Mouse (Mus musculus) embryonic facial prominence, embryonic 12.5 days (tissue): ENCODE data around the gene Gbf1. TPM values are rescaled to one million over a fixed set of nuclear protein-coding genes. Genes with fewer than 3 reads are reported as not detected.
A peak's percentile ranks its signal among the peaks of the same experiment; 100 is the strongest.

Source experiments
- ATAC-seq: fragments of 200-750 bp; cut with Nextera tagmentation; 2 replicates; pipeline ENCODE4 v1.8.0; 2017; ENCODE audit not compliant: insufficient number of reproducible peaks, insufficient read depth, low FRiP score, low TSS enrichment
- H3K27ac ChIP-seq: fragments of 300-500 bp; sonication (generic); 2 replicates; pipeline ENCODE4 v1.5.1; 2016; ENCODE audit warnings: mild to moderate bottlenecking
- H3K27me3 ChIP-seq: fragments of 300-500 bp; sonication (generic); 2 replicates; pipeline ENCODE4 v1.6.1; 2016; ENCODE audit warnings: mild to moderate bottlenecking, moderate library complexity
- H3K36me3 ChIP-seq: fragments of 300-500 bp; sonication (generic); 2 replicates; pipeline ENCODE4 v1.6.1; 2016; ENCODE audit warnings: mild to moderate bottlenecking
- H3K4me1 ChIP-seq: fragments of 300-500 bp; sonication (generic); 2 replicates; pipeline ENCODE4 v1.6.1; 2016
- H3K4me2 ChIP-seq: fragments of 300-500 bp; sonication (generic); replicated peaks from 2 replicates; pipeline ENCODE4 v1.6.1; 2016; ENCODE audit warnings: mild to moderate bottlenecking, moderate library complexity
- H3K4me3 ChIP-seq: fragments of 300-500 bp; sonication (generic); 2 replicates; pipeline ENCODE4 v1.5.1; 2016; ENCODE audit warnings: mild to moderate bottlenecking
- H3K9ac ChIP-seq: fragments of 300-500 bp; sonication (generic); 2 replicates; pipeline ENCODE4 v1.6.1; 2016; ENCODE audit warnings: mild to moderate bottlenecking, moderate library complexity
- H3K9me3 ChIP-seq: fragments of 300-500 bp; sonication (generic); 2 replicates; pipeline ENCODE4 v1.6.1; 2016; ENCODE audit warnings: mild to moderate bottlenecking, moderate library complexity
- WGBS: fragments of 180-500 bp; shearing (Covaris S2); methylation state at CpG from one replicate; pipeline ENCODE4 v1.1.7; 2016; 5-methylcytosine and 5-hydroxymethylcytosine counted together
- polyA plus RNA-seq: library from polyadenylated mRNA; unstranded; fragments of >200 nt; fragmentation: Nextera tagmentation; extraction: Ambion mirVana; gene quantifications from 2 replicates; pipeline ENCODE4 v1.2.1, GENCODE M21; 2016

Gbf1 gene
- polyA plus RNA-seq, 1 experiment from 2014 or later, result 70.1 TPM

DNA sequence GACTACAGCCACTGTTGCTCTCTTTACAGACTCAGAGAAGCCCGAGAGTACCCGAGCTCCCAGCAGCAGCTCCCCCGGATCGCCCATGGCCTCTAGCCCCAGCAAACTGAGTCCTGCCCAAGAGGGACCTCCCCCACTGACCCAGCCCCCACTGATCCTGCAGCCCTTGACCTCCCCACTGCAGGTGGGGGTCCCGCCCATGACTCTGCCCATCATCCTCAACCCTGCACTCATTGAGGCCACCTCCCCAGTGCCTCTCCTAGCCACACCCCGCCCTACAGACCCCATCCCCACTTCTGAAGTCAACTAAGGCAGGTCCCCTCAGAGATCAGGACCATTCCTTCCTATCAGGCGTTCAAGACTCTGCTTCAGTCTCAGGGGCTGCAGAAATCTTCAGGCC is 133.3 kb downstream of the Gbf1 start:
- Histone ChIP-seq H3K4me2 (no peak overlapping the region), H3K4me3 (no peak overlapping the region), H3K36me3 (peaks cover 64% of the 10 kb centered on the region), H3K4me1 (no peaks in the 10 kb centered on the region), H3K27me3 (no peaks in the 10 kb centered on the region), H3K9me3 (no peaks in the 10 kb centered on the region), H3K27ac (no peak overlapping the region), H3K9ac (no peak overlapping the region)
- no peak for ATAC-seq
- 85% methylated on average over 7 of the region's 7 CpGs for WGBS

DNA sequence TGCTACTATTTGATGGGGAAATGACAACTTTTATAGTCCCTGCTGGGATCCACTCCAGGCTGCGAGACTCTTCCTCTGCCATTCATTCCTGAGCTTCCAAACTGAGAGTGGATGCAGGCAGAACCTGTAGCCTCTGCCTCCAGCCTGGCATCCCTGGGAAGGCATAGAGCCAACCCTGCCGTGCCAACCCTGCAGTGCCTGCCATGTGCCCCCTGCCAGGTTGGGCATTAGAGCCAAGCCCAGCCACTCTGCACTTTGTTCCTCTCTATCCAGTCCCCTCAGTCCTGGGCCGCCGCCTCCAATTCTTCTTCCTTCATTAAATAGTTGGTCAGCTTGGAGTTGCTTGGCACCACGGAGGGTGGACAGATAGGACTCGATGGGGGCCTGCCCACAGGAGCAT is 133.7 kb downstream of the Gbf1 start:
- Histone ChIP-seq H3K27me3 (no peaks in the 10 kb centered on the region), H3K9ac (no peak overlapping the region), H3K4me3 (no peak overlapping the region), H3K4me2 (no peak overlapping the region), H3K27ac (no peak overlapping the region), H3K4me1 (no peaks in the 10 kb centered on the region), H3K36me3 (peaks cover 60% of the 10 kb centered on the region), H3K9me3 (no peaks in the 10 kb centered on the region)
- 92% methylated on average over 6 of the region's 6 CpGs for WGBS
- no peak for ATAC-seq

DNA sequence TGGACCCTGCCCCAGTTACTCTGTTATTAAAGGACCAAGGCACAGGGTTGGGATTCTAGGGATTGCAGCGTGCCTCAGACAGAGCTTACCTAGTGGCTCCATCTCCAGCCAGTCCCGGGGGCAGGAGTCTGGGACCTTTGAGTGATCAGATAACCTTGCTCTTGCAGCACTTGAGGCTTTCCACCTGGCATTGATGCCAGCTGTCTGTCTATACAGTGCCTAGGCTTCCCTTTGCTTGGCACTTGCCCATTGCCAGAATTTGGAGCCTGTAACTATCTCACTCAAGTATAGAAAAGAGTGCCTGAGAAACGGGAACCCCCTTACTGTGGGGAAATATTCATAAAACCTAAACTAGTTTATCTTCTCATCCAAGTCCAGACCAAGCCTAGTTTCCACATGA is 134.6 kb downstream of the Gbf1 start:
- Histone ChIP-seq H3K4me3 (no peak overlapping the region), H3K36me3 (peaks cover 51% of the 10 kb centered on the region), H3K27me3 (no peaks in the 10 kb centered on the region), H3K9ac (no peak overlapping the region), H3K27ac (no peak overlapping the region), H3K4me1 (no peaks in the 10 kb centered on the region), H3K9me3 (no peaks in the 10 kb centered on the region), H3K4me2 (no peak overlapping the region)
- 94% methylated on average over 3 of the region's 3 CpGs for WGBS
- ATAC-seq, result no peak

DNA sequence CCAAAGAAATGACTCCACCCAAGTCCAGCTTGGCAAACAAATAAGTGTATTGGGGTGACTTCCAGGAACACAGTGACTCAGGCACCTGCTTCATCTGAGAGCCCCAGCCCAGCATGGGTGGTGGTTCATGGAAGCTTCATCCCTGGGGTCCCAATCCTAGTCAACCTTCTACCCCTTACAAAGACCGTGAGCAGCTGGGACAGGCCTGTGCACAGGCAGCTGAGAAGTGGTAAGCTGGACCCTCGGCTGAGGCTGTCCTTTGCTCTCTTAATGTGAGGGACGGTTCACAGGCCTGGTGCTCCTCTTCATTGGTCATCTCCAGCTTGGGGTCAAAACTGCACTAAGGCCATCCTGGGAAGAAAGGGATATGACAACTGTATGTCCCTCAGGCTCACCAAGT is 135.3 kb downstream of the Gbf1 start:
- Histone ChIP-seq H3K36me3 (peaks cover 45% of the 10 kb centered on the region), H3K27me3 (no peaks in the 10 kb centered on the region), H3K4me1 (no peaks in the 10 kb centered on the region), H3K4me2 (no peak overlapping the region), H3K9me3 (no peaks in the 10 kb centered on the region), H3K4me3 (no peak overlapping the region), H3K27ac (no peak overlapping the region), H3K9ac (no peak overlapping the region)
- WGBS, result 93% methylated on average over 3 of the region's 3 CpGs
- ATAC-seq, result no peak

DNA sequence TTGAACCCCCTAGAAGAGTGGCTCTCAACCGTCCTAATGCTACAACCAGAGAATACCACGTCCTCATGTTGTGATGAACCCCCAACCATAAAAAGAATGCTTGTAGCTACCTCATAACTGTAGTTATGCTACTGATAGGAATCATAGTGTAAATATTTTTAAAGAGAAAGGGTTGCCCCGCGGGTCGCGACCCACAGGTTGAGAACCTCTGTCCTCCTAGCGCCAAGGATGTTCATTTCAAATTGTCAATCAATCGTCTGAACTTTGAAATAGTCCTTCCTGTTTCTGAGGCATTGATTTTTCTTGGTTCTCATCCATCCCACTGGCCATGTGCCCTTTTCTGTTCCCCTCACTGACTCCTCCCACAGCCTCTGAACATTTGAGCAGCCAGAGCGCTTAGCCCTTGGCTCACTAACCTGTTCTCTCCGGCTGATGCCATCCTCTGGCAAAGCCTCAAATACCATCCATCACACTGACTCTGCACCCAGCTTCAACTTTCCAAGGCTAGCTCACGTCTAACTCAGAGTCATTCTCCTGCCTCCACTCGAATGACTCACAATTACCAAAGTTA is 138.3 kb downstream of the Gbf1 start:
- H3K9me3 ChIP-seq, result no peaks in the 10 kb centered on the region
- WGBS, result 68% methylated on average over 12 of the region's 12 CpGs

DNA sequence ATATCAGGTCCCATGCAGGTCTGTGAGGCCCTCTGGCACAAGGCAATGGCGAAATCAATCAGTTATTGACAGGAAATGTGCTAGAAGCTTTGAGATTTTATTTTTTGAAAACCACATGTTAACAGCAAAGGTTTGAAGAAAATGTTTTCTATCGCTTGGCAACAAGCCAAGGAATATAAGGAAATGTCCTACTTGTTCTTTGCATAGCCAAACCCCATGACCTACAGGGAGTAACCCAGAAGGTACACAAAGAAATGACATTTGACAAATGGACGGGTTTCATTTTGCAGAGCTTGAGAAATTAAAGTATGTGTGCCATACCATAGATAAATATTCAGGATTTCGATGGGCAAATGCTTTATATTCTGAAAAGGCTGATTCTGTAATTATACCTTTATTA is 144.6 kb downstream of the Gbf1 start:
- H3K27ac ChIP-seq, result no peak overlapping the region
- no peaks in the 10 kb centered on the region for H3K36me3 ChIP-seq
- H3K9me3 ChIP-seq, result no peaks in the 10 kb centered on the region
- H3K4me1 ChIP-seq, result no peaks in the 10 kb centered on the region
- ATAC-seq, result no peak
- H3K9ac ChIP-seq, result no peak overlapping the region
- no peaks in the 10 kb centered on the region for H3K27me3 ChIP-seq
- no peak overlapping the region for H3K4me2 ChIP-seq
- 65% methylated on average over 4 of the region's 4 CpGs for WGBS
- H3K4me3 ChIP-seq, result no peak overlapping the region

More for the DNA sequence above, 138.3 kb downstream of the Gbf1 start:
- no peak overlapping the region for H3K4me3 ChIP-seq
- no peak overlapping the region for H3K4me2 ChIP-seq
- H3K36me3 ChIP-seq, result peaks cover 17% of the 10 kb centered on the region
- no peak overlapping the region for H3K9ac ChIP-seq
- H3K27ac ChIP-seq, result no peak overlapping the region
- H3K27me3 ChIP-seq, result no peaks in the 10 kb centered on the region
- no peak for ATAC-seq
- no peaks in the 10 kb centered on the region for H3K4me1 ChIP-seq

DNA sequence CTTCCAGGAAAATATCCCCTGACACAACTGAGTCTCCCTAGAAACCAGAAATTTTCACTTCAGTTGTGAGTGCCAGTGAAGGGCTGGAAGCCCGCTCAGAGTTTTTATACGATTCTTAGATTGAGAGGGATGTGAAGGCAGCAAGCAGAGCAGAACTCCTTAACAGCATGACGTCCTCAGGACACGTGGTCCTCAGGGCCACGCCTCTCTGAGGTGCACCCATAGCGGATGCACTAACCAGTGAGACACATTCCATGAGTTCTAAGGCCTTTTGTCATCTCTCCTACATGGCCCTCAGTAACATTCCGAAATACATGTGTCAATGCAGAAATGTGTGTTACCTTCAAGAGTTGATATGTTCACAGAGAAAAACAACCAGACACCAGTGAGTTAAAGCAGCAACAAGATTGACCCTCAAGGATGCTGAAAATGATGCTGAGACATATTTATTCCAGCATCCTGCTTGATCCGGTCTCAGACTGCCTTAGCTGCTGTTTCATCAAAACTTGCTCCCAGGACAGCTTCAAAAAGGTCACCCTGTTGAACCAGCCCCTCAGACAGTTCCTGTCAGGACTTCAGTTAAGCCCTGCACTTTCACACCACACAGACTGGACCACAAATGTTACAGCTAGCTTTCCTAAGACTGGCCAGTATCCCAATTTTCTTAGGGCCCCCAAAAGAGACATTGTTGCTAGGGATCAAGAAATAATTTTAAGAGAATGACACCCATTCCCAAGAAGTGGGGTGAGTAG is 148.2 kb downstream of the Gbf1 start:
- no peaks in the 10 kb centered on the region for H3K36me3 ChIP-seq
- H3K27me3 ChIP-seq, result no peaks in the 10 kb centered on the region

DNA sequence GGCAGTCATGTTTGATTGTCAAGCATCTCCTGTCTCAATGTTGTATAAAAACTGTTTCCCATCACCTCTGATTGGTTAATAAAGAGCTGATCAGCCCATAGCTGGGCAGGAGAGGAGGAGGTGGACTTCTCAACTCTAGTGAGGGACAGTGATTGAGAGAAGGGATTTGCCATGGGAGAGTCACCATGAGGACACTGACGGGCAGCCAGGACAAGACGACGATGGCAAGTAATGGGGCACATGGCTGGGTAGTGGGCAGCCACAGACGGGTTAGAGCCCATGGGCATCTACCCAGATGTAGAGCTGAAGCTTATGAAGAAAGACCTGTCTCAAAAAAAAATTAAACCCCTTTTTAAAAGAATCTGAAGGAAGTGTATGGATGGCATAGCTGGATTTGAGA is 150.2 kb downstream of the Gbf1 start:
- no peak overlapping the region for H3K9ac ChIP-seq
- no peak overlapping the region for H3K4me2 ChIP-seq
- peaks cover 11% of the 10 kb centered on the region for H3K27me3 ChIP-seq
- WGBS, result 83% methylated on average over 4 of the region's 4 CpGs
- H3K36me3 ChIP-seq, result no peaks in the 10 kb centered on the region
- ATAC-seq, result no peak
- no peaks in the 10 kb centered on the region for H3K9me3 ChIP-seq
- H3K4me3 ChIP-seq, result no peak overlapping the region
- peaks cover 18% of the 10 kb centered on the region for H3K4me1 ChIP-seq
- no peak overlapping the region for H3K27ac ChIP-seq

More for the DNA sequence above, 148.2 kb downstream of the Gbf1 start:
- WGBS, result 31% methylated on average over 8 of the region's 8 CpGs
- ATAC-seq, result no peak
- H3K27ac ChIP-seq, result no peak overlapping the region
- no peaks in the 10 kb centered on the region for H3K9me3 ChIP-seq
- peaks cover 10% of the 10 kb centered on the region for H3K4me1 ChIP-seq
- no peak overlapping the region for H3K4me2 ChIP-seq
- H3K4me3 ChIP-seq, result no peak overlapping the region
- H3K9ac ChIP-seq, result no peak overlapping the region

DNA sequence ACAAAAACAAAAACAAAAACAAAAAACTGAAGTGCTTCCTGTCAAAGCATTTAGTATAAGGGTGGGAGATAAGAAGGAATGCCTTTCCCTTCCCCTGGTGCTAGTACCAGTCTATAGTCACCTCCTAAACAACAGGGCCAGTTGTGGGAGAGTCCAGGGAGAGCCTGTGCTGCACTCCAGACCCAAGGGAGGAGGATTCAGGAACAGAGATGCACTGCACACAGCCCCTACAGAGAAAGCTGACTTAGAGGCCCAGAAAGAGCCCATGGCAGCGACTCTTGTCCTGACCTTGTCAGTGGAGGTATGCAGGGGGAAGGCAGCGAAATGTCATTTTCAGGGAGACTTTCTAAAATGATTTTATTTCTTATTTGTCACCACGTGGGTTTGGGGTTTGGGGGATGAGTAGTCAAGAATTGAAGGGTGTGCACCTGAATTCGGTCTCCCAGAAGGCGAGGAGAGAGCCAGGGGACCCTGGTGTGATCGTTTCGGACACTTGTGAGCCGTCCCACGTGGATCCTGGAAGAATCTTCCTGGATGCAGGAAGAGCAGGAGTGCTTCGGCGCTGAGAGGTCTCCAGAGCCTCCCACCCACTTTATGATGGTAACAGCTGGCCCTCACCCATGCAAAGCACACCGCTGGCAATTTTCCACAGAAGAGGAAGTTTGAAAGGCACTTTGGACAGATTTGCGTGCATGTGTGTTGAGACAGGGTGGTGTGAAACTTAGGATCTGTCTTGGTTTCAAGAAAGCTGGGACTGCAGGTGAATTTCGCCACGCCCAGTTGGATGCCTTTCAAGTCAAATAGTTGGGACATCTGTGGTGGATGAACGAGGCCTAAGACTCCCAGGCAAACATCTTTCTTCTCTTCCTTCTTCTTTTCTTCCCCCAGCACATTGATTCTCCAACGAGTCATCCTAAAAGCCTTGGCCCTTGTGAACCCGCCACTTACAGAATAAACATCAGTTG is 151.2 kb downstream of the Gbf1 start:
- Histone ChIP-seq H3K27ac (peak overlapping the region; percentile 80; the same call in 1 of the 2 replicates), H3K4me3 (peak overlapping the region; percentile 66), H3K9me3 (no peaks in the 10 kb centered on the region), H3K4me2 (peak overlapping the region; percentile 98), H3K9ac (peak overlapping the region; percentile 68; the same call in 1 of the 2 replicates), H3K36me3 (no peaks in the 10 kb centered on the region), H3K27me3 (peaks cover 21% of the 10 kb centered on the region), H3K4me1 (peaks cover 18% of the 10 kb centered on the region)
- WGBS, result 55% methylated on average over 18 of the region's 18 CpGs
- no peak for ATAC-seq

DNA sequence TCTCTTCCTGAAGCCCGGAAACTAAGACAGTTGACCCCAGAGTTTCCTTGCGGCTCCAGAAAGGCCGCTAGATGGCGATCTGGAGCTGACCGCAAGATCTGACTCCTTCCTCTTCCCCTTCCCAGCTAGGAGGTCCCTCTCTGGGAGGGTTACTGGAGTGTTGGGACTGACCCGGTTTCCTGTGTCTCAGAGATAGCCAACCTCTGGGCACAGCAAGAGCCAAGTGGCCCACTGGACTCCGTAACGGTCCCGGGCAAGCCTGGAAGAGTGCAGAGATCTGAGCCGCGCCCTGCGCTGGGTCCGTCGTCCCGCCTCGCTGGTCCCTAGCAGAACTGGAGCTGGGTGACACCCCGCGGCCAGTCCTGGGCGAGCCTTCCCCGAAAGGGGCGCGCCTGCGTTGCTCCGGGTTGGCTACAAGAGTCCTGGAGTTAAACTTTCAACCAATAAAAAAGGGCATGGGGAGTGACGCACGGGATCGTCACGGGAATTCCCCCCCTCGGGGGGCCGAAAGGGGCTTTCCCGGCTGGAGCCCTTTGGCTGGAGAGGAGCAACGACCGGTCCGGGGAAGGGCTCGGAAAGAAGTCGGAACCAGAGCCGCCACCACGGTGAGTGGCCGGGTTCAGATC is 152.0 kb downstream of the Gbf1 start, which contains the start of gene Nfkb2:
Gene Nfkb2, plus strand, starts transcription at position 105 of the 626 bp plus-strand sequence.
- Histone ChIP-seq H3K4me1 (peaks cover 22% of the 10 kb centered on the region), H3K36me3 (no peaks in the 10 kb centered on the region), H3K9ac (peak within 1 kb of the TSS; percentile 68), H3K4me3 (peak within 1 kb of the TSS; percentile 66), H3K4me2 (peak within 1 kb of the TSS; percentile 98), H3K9me3 (no peaks in the 10 kb centered on the region), H3K27me3 (peaks cover 25% of the 10 kb centered on the region), H3K27ac (peak within 1 kb of the TSS; percentile 80)
- under 1% methylated on average over 39 of the region's 39 CpGs for WGBS
- ATAC-seq, result peak; percentile 73

DNA sequence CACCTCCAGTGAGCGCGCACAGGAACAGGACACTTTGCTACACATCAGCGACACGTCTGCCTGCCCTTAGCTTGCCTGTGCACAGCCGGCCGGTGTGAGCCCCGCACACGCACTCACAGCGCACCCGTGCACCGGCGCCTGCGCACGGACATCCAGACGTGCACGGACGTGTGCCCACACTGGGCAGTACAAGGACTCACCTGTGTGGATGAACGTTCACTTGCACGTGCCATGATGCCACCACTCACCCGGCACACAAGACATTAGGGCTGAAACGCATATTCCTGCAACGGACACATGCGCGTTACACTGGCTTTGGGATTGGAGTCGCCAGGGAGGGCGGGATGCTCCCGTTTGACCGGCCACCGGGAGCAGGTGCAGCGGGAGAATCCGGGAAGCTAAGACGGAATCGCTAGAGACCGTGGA is 152.6 kb downstream of the Gbf1 start:
- peak overlapping the region; percentile 66 for H3K4me3 ChIP-seq
- H3K4me1 ChIP-seq, result peaks cover 22% of the 10 kb centered on the region
- peak overlapping the region; percentile 68 for H3K9ac ChIP-seq
- H3K4me2 ChIP-seq, result peak overlapping the region; percentile 98
- WGBS, result under 1% methylated on average over 34 of the region's 34 CpGs
- H3K27me3 ChIP-seq, result peaks cover 25% of the 10 kb centered on the region
- ATAC-seq, result 0 out of 2 replicates have a peak, but pooled peaks have one; percentile 8
- H3K36me3 ChIP-seq, result 0 out of 2 replicates have a peak, but pooled peaks cover 2% of the 10 kb centered on the region
- no peaks in the 10 kb centered on the region for H3K9me3 ChIP-seq
- H3K27ac ChIP-seq, result peak overlapping the region; percentile 80
